Mouse (Mus musculus) embryonic fibroblast, embryonic 13.5 days (primary cell): Measurements from ENCODE around the gene Gtf2h1.
"Not testable (repeated sequence)": the region's sequence is repeated elsewhere in the genome, so short reads cannot be mapped to it uniquely, and the experiment has no call there.

Source experiments
- CTCF ChIP-seq: IDR thresholded peaks from 2 replicates; pipeline ENCODE4 v1.5.1; 2011; ENCODE audit warnings: mild to moderate bottlenecking, control low read depth, low read length, moderate library complexity, borderline replicate concordance; ENCODE audit not compliant: insufficient read depth
- POLR2A ChIP-seq: IDR thresholded peaks from 2 replicates; pipeline ENCODE4 v1.6.1; 2011; ENCODE audit warnings: low read depth, mild to moderate bottlenecking, control low read depth, low read length, moderate library complexity

- TF ChIP-seq CTCF, POLR2A: not testable (repeated sequence)
Measured at GRCm38 (mm10) chr7:46832112-46832810, 36.4 kb downstream of the Gtf2h1 start.
